Mouse (Mus musculus): ENCODE measurements around the gene Rtp2. TPM values are rescaled to one million over a fixed set of nuclear protein-coding genes. Genes with fewer than 3 reads are reported as not detected.

The Rtp2 gene
- total and polyA plus RNA-seq, 2 experiments from 2014 or later, result 0.56 to 1.4 TPM

DNA sequence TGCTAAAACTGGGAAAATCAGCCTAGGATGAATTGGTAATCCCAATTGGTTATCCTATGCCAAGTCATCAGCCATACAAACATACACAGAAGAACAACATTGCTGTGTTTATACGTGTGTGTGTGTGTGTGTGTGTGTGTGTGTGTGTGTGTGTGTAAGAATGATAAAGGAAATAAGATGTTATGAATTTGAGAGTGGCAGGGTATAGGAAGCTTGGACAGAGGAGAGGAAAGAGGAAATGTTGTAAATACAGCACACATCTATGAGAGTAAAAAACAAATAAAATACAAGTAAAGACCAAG lies 21.7 kb upstream of the Rtp2 start:
- Histone ChIP-seq H3K9ac (replicated peaks; ENCODE audit: low read length, poor library complexity, severe bottlenecking) (no peak overlapping the region), H3K4me2 (ENCODE audit: low read depth, low read length, poor library complexity, severe bottlenecking) (no peak overlapping the region), H3K36me3 (ENCODE audit: insufficient read depth, low read length) (no peaks in the 10 kb centered on the region), H3K4me3 (ENCODE audit: low read depth, low read length) (no peak overlapping the region), H3K27me3 (ENCODE audit: insufficient read depth, low read length) (no peaks in the 10 kb centered on the region), H3K27ac (ENCODE audit: low read depth, low read length) (no peak overlapping the region), H3K4me1 (ENCODE audit: insufficient read depth, low read length) (no peaks in the 10 kb centered on the region), H3K9me3 (ENCODE audit: low read length) (no peaks in the 10 kb centered on the region)
- whole genome bisulfite sequencing, result 12% methylated on average over 1 of the region's 1 CpGs
- DNase-seq (ENCODE audit: low spot score) (no peak), ATAC-seq (ENCODE audit: low FRiP score) (no peak; the same call in 1 of the 2 replicates)
- TF ChIP-seq CTCF (IDR thresholded peaks at IDR 0.05), result no peak

GRCm38 (mm10) chr16:23953189-23953958 lies 21.2 kb upstream of the Rtp2 start:
- H3K9me3 ChIP-seq (ENCODE audit: low read length), result no peaks in the 10 kb centered on the region
- no peaks in the 10 kb centered on the region for H3K27me3 ChIP-seq (ENCODE audit: insufficient read depth, low read length)
- H3K4me1 ChIP-seq (ENCODE audit: insufficient read depth, low read length), result no peaks in the 10 kb centered on the region
- WGBS, result 46% methylated on average over 11 of the region's 11 CpGs
- peak overlapping the region; percentile 26; the same call in 1 of the 2 replicates for H3K27ac ChIP-seq (ENCODE audit: low read depth, low read length)
- H3K9ac ChIP-seq (replicated peaks; ENCODE audit: low read length, poor library complexity, severe bottlenecking), result no peak overlapping the region
- peak; percentile 14; the same call in 1 of the 2 replicates for ATAC-seq (ENCODE audit: low FRiP score)
- no peak overlapping the region for H3K4me2 ChIP-seq (ENCODE audit: low read depth, low read length, poor library complexity, severe bottlenecking)
- peak; percentile 87 for TF ChIP-seq CTCF (IDR thresholded peaks at IDR 0.05)
- peak; percentile 77 for DNase-seq (ENCODE audit: low spot score)
- H3K4me3 ChIP-seq (ENCODE audit: low read depth, low read length), result no peak overlapping the region
- no peaks in the 10 kb centered on the region for H3K36me3 ChIP-seq (ENCODE audit: insufficient read depth, low read length)

DNA sequence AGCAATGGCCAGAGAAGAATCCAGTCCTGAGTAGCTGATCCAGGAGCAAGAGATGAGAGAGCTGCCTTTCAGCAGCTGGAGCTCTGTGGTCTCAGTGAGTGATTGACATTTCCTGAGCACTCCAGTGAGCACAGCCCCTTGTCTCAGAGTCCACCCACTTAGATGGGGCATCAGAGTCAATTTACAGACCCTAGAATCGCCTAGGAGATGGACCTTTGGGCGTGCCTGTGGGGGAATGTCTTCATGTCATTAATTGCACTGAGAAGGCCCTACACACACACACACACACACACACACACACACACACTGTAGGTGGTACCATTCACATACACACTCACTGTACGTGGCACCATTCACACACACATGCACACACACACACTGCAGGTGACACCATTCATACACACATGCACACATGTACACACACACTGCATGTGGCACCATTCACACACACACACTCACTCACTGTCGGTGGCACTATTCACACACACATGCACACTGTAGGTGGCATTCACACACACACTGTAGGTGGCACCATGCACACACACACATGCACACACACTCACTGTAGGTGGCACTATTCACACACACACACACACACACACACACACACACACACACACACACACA lies 20.0 kb upstream of the Rtp2 start:
- peak; percentile 27 for TF ChIP-seq CTCF (IDR thresholded peaks at IDR 0.05)
- WGBS, result 78% methylated on average over 4 of the region's 4 CpGs

DNA sequence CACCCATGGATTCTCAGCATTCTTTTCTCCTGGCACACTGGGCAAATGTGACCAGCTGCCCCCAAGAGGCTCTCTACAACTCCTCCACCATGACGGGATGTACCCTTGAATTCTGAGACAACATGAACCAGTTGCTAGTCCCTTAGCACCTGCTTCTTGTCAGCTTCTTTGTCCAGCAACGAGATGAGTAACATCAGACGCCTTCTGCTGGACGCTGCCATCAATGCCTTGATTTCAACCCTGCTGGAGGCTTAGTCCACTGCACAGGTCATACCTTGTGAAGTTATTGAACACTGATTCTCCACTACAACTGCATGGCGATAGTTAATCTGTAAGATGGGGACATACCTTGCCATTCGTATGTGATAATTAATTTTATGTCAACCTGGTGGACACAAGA lies 15.5 kb upstream of the Rtp2 start:
- no peak for TF ChIP-seq CTCF (IDR thresholded peaks at IDR 0.05)
- ATAC-seq (ENCODE audit: low FRiP score) (no peak), DNase-seq (ENCODE audit: low spot score) (no peak)
- whole genome bisulfite sequencing, result 90% methylated on average over 6 of the region's 6 CpGs
- H3K9me3 ChIP-seq (ENCODE audit: low read length), result no peaks in the 10 kb centered on the region
- no peaks in the 10 kb centered on the region for H3K36me3 ChIP-seq (ENCODE audit: insufficient read depth, low read length)
- no peaks in the 10 kb centered on the region for H3K27me3 ChIP-seq (ENCODE audit: insufficient read depth, low read length)
- H3K4me3 ChIP-seq (ENCODE audit: low read depth, low read length), result no peak overlapping the region
- H3K27ac ChIP-seq (ENCODE audit: low read depth, low read length), result no peak overlapping the region
- H3K4me1 ChIP-seq (ENCODE audit: insufficient read depth, low read length), result no peaks in the 10 kb centered on the region
- no peak overlapping the region for H3K9ac ChIP-seq (replicated peaks; ENCODE audit: low read length, poor library complexity, severe bottlenecking)
- H3K4me2 ChIP-seq (ENCODE audit: low read depth, low read length, poor library complexity, severe bottlenecking), result no peak overlapping the region

More for the DNA sequence above, 20.0 kb upstream of the Rtp2 start:
- H3K9me3 ChIP-seq (ENCODE audit: low read length), result no peaks in the 10 kb centered on the region
- DNase-seq (ENCODE audit: low spot score) (no peak), ATAC-seq (ENCODE audit: low FRiP score) (no peak)
- H3K4me2 ChIP-seq (ENCODE audit: low read depth, low read length, poor library complexity, severe bottlenecking), result no peak overlapping the region
- no peaks in the 10 kb centered on the region for H3K4me1 ChIP-seq (ENCODE audit: insufficient read depth, low read length)
- H3K9ac ChIP-seq (replicated peaks; ENCODE audit: low read length, poor library complexity, severe bottlenecking), result no peak overlapping the region
- no peak overlapping the region for H3K27ac ChIP-seq (ENCODE audit: low read depth, low read length)
- no peak overlapping the region for H3K4me3 ChIP-seq (ENCODE audit: low read depth, low read length)
- no peaks in the 10 kb centered on the region for H3K36me3 ChIP-seq (ENCODE audit: insufficient read depth, low read length)
- no peaks in the 10 kb centered on the region for H3K27me3 ChIP-seq (ENCODE audit: insufficient read depth, low read length)

GRCm38 (mm10) chr16:23944801-23945200 lies 12.6 kb upstream of the Rtp2 start:
- Histone ChIP-seq H3K4me3 (ENCODE audit: low read depth, low read length) (no peak overlapping the region), H3K9me3 (ENCODE audit: low read length) (no peaks in the 10 kb centered on the region), H3K4me1 (ENCODE audit: insufficient read depth, low read length) (no peaks in the 10 kb centered on the region), H3K4me2 (ENCODE audit: low read depth, low read length, poor library complexity, severe bottlenecking) (no peak overlapping the region), H3K27me3 (ENCODE audit: insufficient read depth, low read length) (no peaks in the 10 kb centered on the region), H3K27ac (ENCODE audit: low read depth, low read length) (no peak overlapping the region), H3K9ac (replicated peaks; ENCODE audit: low read length, poor library complexity, severe bottlenecking) (no peak overlapping the region), H3K36me3 (ENCODE audit: insufficient read depth, low read length) (no peaks in the 10 kb centered on the region)
- 35% methylated on average over 3 of the region's 3 CpGs for WGBS
- no peak for DNase-seq (ENCODE audit: low spot score)
- no peak for ATAC-seq (ENCODE audit: low FRiP score)
- no peak for TF ChIP-seq CTCF (IDR thresholded peaks at IDR 0.05)

GRCm38 (mm10) chr16:23934397-23934796 lies 2.2 kb upstream of the Rtp2 start:
- WGBS, result 84% methylated on average over 2 of the region's 2 CpGs
- H3K9ac ChIP-seq (replicated peaks; ENCODE audit: low read length, poor library complexity, severe bottlenecking), result no peak overlapping the region

More at GRCm38 (mm10) chr16:23934397-23934796, 2.2 kb upstream of the Rtp2 start:
- H3K27me3 ChIP-seq (ENCODE audit: insufficient read depth, low read length), result no peaks in the 10 kb centered on the region
- no peak overlapping the region for H3K27ac ChIP-seq (ENCODE audit: low read depth, low read length)
- H3K9me3 ChIP-seq (ENCODE audit: low read length), result no peaks in the 10 kb centered on the region
- H3K36me3 ChIP-seq (ENCODE audit: insufficient read depth, low read length), result no peaks in the 10 kb centered on the region
- H3K4me1 ChIP-seq (ENCODE audit: insufficient read depth, low read length), result no peaks in the 10 kb centered on the region
- no peak for DNase-seq (ENCODE audit: low spot score)
- H3K4me2 ChIP-seq (ENCODE audit: low read depth, low read length, poor library complexity, severe bottlenecking), result no peak overlapping the region
- ATAC-seq (ENCODE audit: low FRiP score), result no peak
- no peak for TF ChIP-seq CTCF (IDR thresholded peaks at IDR 0.05)
- H3K4me3 ChIP-seq (ENCODE audit: low read depth, low read length), result no peak overlapping the region
